Mouse (Mus musculus) urinary bladder, postnatal 10 days (tissue): Measurements from ENCODE around the gene Arhgef26.
A peak's percentile ranks its signal among the peaks of the same experiment; 100 is the strongest.

Experiments used
- DNase-seq: peaks from one replicate; pipeline ENCODE4 v3.0.0; 2022; ENCODE audit warnings: low spot score

Gene Arhgef26

GRCm38 (mm10) chr3:62382853-62383252 is 44.7 kb downstream of the Arhgef26 start:
- DNase-seq = no peak

DNA sequence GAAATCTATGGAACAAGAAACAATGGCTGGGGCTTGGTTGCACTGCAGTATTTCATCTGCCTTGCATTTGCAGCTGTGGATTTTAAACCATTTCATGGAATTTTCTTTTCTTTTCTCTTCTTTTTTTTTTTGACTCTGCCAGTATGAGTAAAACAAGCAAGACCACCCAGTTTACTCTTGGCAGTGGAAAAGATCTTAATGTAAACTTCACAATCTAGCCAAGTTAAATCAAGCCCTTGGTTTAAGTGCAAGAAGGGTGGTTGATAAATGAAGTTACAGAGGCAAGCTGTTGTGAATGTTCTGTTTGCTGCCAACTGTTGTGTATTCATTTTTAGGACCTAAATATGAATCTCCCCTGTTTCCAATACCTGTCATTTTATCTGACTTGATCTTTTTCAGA is 54.5 kb downstream of the Arhgef26 start:
- no peak for DNase-seq

DNA sequence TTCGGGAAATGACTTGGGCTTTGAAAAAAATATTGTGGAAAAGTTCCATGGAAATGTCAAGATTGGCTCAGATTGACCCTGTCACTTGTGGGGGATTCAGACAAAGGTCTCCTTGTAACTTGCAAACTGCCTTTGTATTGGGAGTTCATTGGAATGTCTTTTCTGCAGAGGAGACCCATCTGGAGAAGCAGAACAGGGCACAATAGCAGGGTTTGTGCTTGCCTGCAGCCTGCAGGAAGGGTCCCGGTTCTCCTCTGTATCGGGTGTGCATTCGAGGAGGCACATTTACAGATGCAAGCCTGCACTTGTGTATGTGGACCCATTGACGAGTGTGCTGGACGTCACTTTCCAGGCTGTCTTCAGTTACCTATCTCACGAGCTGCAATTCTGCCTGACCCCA is 56.1 kb downstream of the Arhgef26 start:
- no peak for DNase-seq

- no peak for DNase-seq
These were observed 57.2 kb downstream of the Arhgef26 start for GRCm38 (mm10) chr3:62395368-62395767.

GRCm38 (mm10) chr3:62396109-62396508 is 58.0 kb downstream of the Arhgef26 start:
- no peak for DNase-seq

GRCm38 (mm10) chr3:62398094-62398493 is 60.0 kb downstream of the Arhgef26 start:
- DNase-seq = no peak

DNA sequence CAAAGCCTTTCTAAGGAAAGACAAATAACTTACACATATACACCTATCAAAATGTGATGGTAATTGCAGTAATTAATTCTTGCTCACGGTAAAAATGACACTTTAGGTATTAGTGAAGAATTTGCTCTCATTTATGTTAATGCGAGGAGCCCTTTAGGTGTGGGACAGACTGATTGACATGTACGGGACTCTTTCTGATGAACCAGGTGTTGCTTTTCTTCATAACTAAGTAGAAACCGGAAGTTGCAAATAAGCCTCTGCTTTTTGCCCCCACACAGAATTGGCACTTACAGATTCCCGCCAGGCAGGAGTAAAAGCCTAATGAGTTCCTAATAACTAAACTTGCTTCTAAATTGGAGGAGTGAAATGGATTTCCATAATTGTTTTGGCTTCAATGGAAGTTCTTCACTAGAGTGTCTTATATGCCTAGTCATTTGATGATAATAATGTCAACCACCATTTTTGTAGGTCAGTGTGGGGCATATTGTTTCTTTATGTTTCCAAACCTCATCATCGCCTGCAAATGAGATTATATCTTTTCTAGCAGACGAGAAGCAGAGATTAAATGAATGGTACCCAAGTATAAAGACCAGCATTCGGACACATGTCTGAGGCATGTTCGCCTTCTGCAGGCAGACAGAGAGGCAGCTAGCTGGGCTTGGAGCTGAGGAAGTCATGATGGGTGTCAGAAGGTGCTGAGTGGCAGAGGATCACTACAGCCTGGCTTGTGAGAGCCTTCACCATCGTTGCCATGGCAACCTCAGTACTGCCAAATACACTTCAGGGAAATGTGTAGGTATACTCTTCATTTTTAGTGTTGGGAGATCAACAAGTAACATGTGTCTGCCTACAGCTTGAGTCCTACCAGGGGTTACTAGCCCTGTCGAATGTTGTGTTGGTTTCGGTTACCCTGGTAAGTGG is 61.9 kb downstream of the Arhgef26 start:
- no peak for DNase-seq

- DNase-seq = no peak
These were observed 64.3 kb downstream of the Arhgef26 start for GRCm38 (mm10) chr3:62402466-62402865.

GRCm38 (mm10) chr3:62404477-62405246 is 66.5 kb downstream of the Arhgef26 start:
- no peak for DNase-seq

GRCm38 (mm10) chr3:62409555-62410182 is 71.5 kb downstream of the Arhgef26 start:
- DNase-seq = no peak

DNA sequence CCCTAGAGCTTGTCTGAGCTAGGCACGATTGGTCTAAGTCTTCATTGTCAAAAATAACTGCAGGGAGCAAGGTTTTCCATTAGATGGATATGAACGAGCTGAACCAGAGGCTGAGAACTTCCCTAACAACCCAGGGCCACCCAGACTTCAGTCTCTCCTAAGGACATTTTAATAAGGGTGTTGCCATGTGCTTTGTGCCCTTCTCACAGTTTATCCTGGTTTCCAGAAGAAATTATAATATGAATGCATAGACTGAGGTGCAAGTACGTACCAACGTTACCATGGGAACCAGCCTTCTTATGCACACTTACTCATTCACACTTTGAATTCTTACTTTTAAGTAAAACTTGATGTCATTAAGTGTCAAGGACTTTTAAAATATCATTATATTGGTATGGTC is 72.3 kb downstream of the Arhgef26 start:
- no peak for DNase-seq

- peak; percentile 18 for DNase-seq
These were observed 74.6 kb downstream of the Arhgef26 start for GRCm38 (mm10) chr3:62412704-62413103.

GRCm38 (mm10) chr3:62414926-62415325 is 76.8 kb downstream of the Arhgef26 start:
- no peak for DNase-seq

GRCm38 (mm10) chr3:62417458-62417857 is 79.3 kb downstream of the Arhgef26 start:
- DNase-seq = no peak

DNA sequence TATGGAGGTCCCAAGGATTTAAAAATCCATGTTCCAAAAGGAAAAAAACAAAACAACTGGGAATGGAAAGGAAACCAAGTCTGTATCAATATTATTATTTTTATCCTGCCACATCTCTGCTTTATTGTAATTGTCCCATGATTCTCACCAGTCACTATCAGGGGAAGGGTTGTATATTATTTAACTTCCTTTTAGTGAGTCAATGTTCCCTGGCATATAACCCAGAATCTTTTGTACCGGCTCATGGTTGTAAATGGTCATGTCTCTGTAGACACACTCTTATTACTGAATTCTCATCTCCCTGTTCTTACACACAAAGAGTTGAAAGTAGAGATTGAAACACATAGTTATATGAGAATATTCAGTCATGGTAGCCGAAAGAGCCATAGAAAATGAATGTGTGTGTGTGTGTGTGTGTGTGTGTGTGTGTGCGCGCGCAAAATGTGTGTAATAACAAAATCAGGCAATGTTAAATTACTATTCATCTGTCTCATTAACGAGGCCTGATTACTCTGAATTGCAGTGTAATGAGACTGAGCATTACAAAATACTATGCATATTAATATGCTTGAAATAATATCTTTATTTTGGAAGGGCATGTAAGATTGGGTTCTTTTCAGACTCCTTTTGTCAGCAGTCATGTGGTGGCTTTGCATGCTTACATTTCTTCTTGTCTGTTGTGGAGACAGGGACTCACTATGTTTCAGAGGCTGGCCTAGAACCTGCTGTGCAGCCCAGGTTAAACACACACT is 80.4 kb downstream of the Arhgef26 start:
- no peak for DNase-seq

- no peak for DNase-seq
These were observed 95.5 kb downstream of the Arhgef26 start for GRCm38 (mm10) chr3:62433675-62434074.

GRCm38 (mm10) chr3:62435923-62436322 is 97.8 kb downstream of the Arhgef26 start:
- no peak for DNase-seq

GRCm38 (mm10) chr3:62440431-62440969 is 102.4 kb downstream of the Arhgef26 start:
- DNase-seq = no peak

DNA sequence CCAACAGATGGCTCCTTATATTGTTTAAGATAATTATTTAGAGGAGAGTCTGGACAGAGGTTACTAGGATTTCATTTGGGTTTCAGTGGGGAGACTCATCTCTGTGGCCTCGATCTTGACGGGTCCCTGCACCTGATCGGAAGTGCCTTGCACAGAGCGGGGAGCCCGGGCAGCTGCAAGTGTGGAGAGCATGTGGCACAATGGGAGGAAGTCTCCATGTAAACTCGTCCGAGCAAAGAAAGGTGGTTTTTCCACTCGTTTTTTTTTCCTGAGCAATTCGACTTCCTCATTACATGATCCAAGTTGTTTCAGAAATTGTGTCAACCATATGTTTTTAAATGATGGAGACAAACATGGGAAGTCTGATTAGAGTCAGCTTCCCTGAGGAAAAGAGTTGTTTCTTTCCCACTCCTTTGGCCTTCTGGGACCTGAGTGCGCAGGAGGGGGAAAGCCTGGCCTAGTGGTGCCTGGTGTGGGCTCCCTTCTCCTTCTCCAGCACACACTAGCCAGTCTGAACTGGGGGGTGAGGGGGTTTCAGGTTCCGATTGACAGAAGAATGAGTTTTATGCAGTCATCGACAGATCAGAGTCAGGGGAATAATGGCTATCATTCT is 105.5 kb downstream of the Arhgef26 start:
- no peak for DNase-seq

GRCm38 (mm10) chr3:62446271-62446670 is 108.1 kb downstream of the Arhgef26 start:
- DNase-seq = no peak

- no peak for DNase-seq
These were observed 109.0 kb downstream of the Arhgef26 start for GRCm38 (mm10) chr3:62447151-62447550.
